Mouse (Mus musculus): Measurements from ENCODE around the gene Prg2. TPM values are rescaled to one million over a fixed set of nuclear protein-coding genes. Genes with fewer than 3 reads are reported as not detected.

The Prg2 gene
- polyA plus RNA-seq, 1 experiment: not detected

- H3K36me3 ChIP-seq (ENCODE audit: control insufficient read depth): peaks cover 76% of the 10 kb centered on the region
- no peak for TF ChIP-seq GATA1 (IDR thresholded peaks at IDR 0.05; ENCODE audit: low read length)
- no peak for TF ChIP-seq TAL1 (IDR thresholded peaks at IDR 0.05; ENCODE audit: low read length)
- H3K4me1 ChIP-seq (ENCODE audit: control insufficient read depth): peaks cover 67% of the 10 kb centered on the region
- H3K9me3 ChIP-seq (ENCODE audit: control insufficient read depth, low read length): no peaks in the 10 kb centered on the region
- H3K27me3 ChIP-seq (ENCODE audit: control insufficient read depth): no peaks in the 10 kb centered on the region
- peak overlapping the region; percentile 87 for H3K4me3 ChIP-seq (replicated peaks)
These were observed 40.5 kb upstream of the Prg2 start for GRCm38 (mm10) chr2:84939711-84940110.

DNA sequence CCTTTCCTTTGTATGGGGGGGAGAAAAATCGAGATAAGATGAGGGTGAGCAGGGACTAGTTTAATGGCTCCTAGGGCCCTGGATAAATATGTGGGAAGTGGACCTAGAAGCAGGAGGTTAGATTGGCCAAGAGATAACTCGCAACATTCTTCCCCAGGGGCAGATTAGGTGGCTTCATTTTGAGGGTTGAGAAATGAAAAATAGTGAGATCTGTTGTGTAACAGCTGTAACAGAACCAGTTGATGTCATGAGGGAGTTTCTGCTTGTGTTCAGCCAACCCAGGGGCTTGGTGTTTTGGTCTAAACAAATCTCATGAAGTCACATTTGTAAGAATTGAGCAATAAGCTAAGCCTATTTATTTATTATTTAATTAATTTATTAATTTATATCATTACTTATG, 38.9 kb upstream of the Prg2 start:
- Histone ChIP-seq H3K9me3 (ENCODE audit: control insufficient read depth, low read length) (no peaks in the 10 kb centered on the region), H3K4me3 (replicated peaks) (peak overlapping the region; percentile 87), H3K36me3 (ENCODE audit: control insufficient read depth) (peaks cover 92% of the 10 kb centered on the region), H3K4me1 (ENCODE audit: control insufficient read depth) (peaks cover 73% of the 10 kb centered on the region), H3K27me3 (ENCODE audit: control insufficient read depth) (no peaks in the 10 kb centered on the region)
- TF ChIP-seq GATA1 (IDR thresholded peaks at IDR 0.05; ENCODE audit: low read length): no peak
- no peak for TF ChIP-seq TAL1 (IDR thresholded peaks at IDR 0.05; ENCODE audit: low read length)

GRCm38 (mm10) chr2:84941795-84942194, 38.5 kb upstream of the Prg2 start:
- H3K9me3 ChIP-seq (ENCODE audit: control insufficient read depth, low read length): no peaks in the 10 kb centered on the region
- TF ChIP-seq TAL1 (IDR thresholded peaks at IDR 0.05; ENCODE audit: low read length): no peak
- TF ChIP-seq GATA1 (IDR thresholded peaks at IDR 0.05; ENCODE audit: low read length): no peak
- peaks cover 97% of the 10 kb centered on the region for H3K36me3 ChIP-seq (ENCODE audit: control insufficient read depth)
- H3K4me1 ChIP-seq (ENCODE audit: control insufficient read depth): peaks cover 76% of the 10 kb centered on the region
- H3K27me3 ChIP-seq (ENCODE audit: control insufficient read depth): no peaks in the 10 kb centered on the region
- peak overlapping the region; percentile 14 for H3K4me3 ChIP-seq (replicated peaks)

DNA sequence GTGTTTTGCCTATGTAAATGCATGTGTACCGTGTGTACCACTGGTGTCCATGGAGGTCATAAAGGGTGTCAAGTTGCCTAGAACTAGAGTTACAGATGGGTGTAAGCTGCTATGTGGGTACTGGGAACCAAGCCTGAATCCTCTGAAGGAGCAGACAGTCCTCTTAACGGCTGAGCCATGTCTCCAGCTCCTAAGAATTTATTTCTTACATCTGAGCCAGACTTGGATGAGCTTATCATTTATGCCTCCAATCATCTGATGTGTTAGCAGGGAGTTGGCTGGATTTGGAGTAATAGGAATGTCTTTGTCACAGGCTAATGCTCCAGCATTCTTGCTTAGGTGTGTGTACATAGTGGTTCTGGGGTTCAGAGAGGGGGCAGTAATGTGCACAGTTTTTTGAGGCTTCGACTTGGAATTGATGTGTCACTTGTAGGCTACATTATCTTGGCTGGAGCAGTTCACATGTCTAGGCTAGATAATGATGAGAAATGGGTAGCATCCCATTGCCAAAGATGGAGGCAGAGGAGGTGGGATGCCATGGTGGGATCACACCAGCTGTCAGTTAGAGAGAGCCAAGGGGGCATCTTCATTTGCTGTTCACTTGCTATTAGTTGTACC, 33.0 kb upstream of the Prg2 start:
- no peaks in the 10 kb centered on the region; the same call in 1 of the 2 replicates for H3K27me3 ChIP-seq (ENCODE audit: control insufficient read depth)
- H3K9me3 ChIP-seq (ENCODE audit: control insufficient read depth, low read length): no peaks in the 10 kb centered on the region
- peak; percentile 32; the same call in 1 of the 2 replicates for TF ChIP-seq GATA1 (IDR thresholded peaks at IDR 0.05; ENCODE audit: low read length)
- TF ChIP-seq TAL1 (IDR thresholded peaks at IDR 0.05; ENCODE audit: low read length): no peak
- peaks cover 100% of the 10 kb centered on the region for H3K36me3 ChIP-seq (ENCODE audit: control insufficient read depth)
- no peak overlapping the region for H3K4me3 ChIP-seq (replicated peaks)
- peaks cover 74% of the 10 kb centered on the region for H3K4me1 ChIP-seq (ENCODE audit: control insufficient read depth)

- peaks cover 100% of the 10 kb centered on the region for H3K36me3 ChIP-seq (ENCODE audit: control insufficient read depth)
- no peaks in the 10 kb centered on the region; the same call in 1 of the 2 replicates for H3K27me3 ChIP-seq (ENCODE audit: control insufficient read depth)
- H3K4me1 ChIP-seq (ENCODE audit: control insufficient read depth): peaks cover 70% of the 10 kb centered on the region
- TF ChIP-seq GATA1 (IDR thresholded peaks at IDR 0.05; ENCODE audit: low read length): no peak
- no peak for TF ChIP-seq TAL1 (IDR thresholded peaks at IDR 0.05; ENCODE audit: low read length)
- no peaks in the 10 kb centered on the region for H3K9me3 ChIP-seq (ENCODE audit: control insufficient read depth, low read length)
- H3K4me3 ChIP-seq (replicated peaks): no peak overlapping the region
These were observed 32.0 kb upstream of the Prg2 start for GRCm38 (mm10) chr2:84948252-84948651.

DNA sequence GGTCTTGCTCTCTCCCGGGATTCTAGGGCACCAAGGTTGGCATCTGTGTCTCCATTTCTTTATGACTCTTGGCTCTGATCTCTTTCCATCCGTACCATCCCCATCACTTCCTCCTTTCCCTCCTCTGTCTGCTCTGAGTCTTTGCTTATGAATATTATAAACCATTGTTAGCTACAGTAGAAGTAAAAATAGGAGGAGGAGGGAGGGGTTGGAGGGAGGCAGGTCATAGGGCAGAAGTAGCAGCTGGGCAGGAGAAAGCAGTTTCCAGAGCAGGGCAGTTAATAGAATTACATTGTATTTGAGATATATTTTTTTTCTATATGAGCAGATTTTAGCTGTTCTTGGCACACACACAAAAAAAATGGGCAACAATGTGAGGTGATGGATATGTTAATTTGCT, 31.5 kb upstream of the Prg2 start:
- Histone ChIP-seq H3K36me3 (ENCODE audit: control insufficient read depth) (peaks cover 100% of the 10 kb centered on the region), H3K4me3 (replicated peaks) (no peak overlapping the region), H3K27me3 (ENCODE audit: control insufficient read depth) (no peaks in the 10 kb centered on the region; the same call in 1 of the 2 replicates), H3K4me1 (ENCODE audit: control insufficient read depth) (peaks cover 66% of the 10 kb centered on the region), H3K9me3 (ENCODE audit: control insufficient read depth, low read length) (no peaks in the 10 kb centered on the region)
- no peak for TF ChIP-seq TAL1 (IDR thresholded peaks at IDR 0.05; ENCODE audit: low read length)
- no peak for TF ChIP-seq GATA1 (IDR thresholded peaks at IDR 0.05; ENCODE audit: low read length)

DNA sequence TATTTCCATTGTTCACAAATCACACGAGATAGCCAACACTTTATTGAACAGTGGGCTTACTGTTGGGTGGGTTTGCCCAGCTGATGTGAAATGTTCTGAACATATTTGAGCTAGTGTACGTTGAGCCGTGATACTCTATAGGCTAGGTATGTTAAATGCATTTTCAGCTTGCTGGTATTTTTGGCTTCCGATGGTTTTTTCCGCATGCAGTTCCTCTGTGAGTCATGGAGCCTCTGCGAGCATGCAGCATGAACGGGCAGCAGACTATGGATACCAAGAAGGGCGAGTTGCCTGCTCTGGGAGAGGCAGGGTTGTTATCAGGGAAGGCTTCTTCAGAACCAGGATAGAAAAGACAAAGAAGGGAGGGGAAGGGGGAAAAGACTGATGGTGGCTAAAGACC, 29.2 kb upstream of the Prg2 start:
- Histone ChIP-seq H3K9me3 (ENCODE audit: control insufficient read depth, low read length) (no peaks in the 10 kb centered on the region), H3K4me3 (replicated peaks) (no peak overlapping the region), H3K36me3 (ENCODE audit: control insufficient read depth) (peaks cover 100% of the 10 kb centered on the region), H3K4me1 (ENCODE audit: control insufficient read depth) (peaks cover 56% of the 10 kb centered on the region), H3K27me3 (ENCODE audit: control insufficient read depth) (no peaks in the 10 kb centered on the region; the same call in 1 of the 2 replicates)
- TF ChIP-seq GATA1 (IDR thresholded peaks at IDR 0.05; ENCODE audit: low read length): no peak
- no peak for TF ChIP-seq TAL1 (IDR thresholded peaks at IDR 0.05; ENCODE audit: low read length)

DNA sequence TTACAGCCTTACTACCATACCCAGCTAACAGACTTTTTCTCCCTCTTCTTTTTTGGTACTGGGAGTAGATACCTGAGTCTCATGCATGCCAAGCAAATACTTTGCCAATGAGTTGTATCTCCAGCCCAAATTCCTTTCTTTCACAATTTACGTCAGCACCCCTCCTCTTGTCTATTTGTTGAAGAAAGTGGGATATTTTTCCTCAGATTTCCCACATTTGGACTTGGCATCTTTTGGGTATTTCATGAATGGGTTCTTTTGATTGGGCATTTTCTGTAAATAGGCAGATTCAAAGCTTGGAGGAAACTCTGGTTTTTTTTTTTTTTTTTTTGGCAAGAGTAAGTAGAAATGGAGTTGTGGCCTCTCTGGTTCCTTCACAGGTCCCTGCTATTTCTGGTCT, 28.0 kb upstream of the Prg2 start:
- H3K36me3 ChIP-seq (ENCODE audit: control insufficient read depth): peaks cover 100% of the 10 kb centered on the region

GRCm38 (mm10) chr2:84952693-84953092, 27.6 kb upstream of the Prg2 start:
- no peak overlapping the region for H3K4me3 ChIP-seq (replicated peaks)
- peaks cover 41% of the 10 kb centered on the region for H3K4me1 ChIP-seq (ENCODE audit: control insufficient read depth)
- no peak for TF ChIP-seq GATA1 (IDR thresholded peaks at IDR 0.05; ENCODE audit: low read length)
- no peak for TF ChIP-seq TAL1 (IDR thresholded peaks at IDR 0.05; ENCODE audit: low read length)
- no peaks in the 10 kb centered on the region for H3K9me3 ChIP-seq (ENCODE audit: control insufficient read depth, low read length)
- peaks cover 100% of the 10 kb centered on the region for H3K36me3 ChIP-seq (ENCODE audit: control insufficient read depth)
- H3K27me3 ChIP-seq (ENCODE audit: control insufficient read depth): no peaks in the 10 kb centered on the region; the same call in 1 of the 2 replicates

More for the DNA sequence above, 28.0 kb upstream of the Prg2 start:
- peaks cover 44% of the 10 kb centered on the region for H3K4me1 ChIP-seq (ENCODE audit: control insufficient read depth)
- no peaks in the 10 kb centered on the region for H3K9me3 ChIP-seq (ENCODE audit: control insufficient read depth, low read length)
- no peak overlapping the region for H3K4me3 ChIP-seq (replicated peaks)
- TF ChIP-seq TAL1 (IDR thresholded peaks at IDR 0.05; ENCODE audit: low read length) (no peak), GATA1 (IDR thresholded peaks at IDR 0.05; ENCODE audit: low read length) (no peak)
- no peaks in the 10 kb centered on the region; the same call in 1 of the 2 replicates for H3K27me3 ChIP-seq (ENCODE audit: control insufficient read depth)

Data from erythroblast, embryonic 14.5 days (primary cell).